Mouse (Mus musculus): ENCODE results near the gene Tstd1.

Tstd1 gene

DNA sequence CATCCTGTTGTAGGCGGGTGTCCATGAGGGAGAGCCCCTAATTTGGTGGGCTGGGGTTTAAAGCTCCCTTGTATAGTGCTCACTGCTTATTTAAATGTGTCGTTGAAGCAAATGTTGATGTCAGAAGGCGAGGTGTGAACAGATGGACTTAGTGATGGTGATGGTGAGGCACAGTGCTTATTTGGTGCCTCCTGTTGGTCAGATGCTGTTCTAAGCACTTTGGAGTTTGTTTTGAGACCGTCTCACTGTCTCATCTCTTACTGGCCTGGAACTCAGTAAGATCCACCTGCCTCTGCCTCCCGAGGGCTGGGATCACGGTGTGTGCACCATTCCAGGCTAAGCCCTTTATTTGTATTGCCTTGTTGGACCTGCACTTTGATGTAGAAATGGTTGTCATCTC lies 36.3 kb downstream of the Tstd1 start:
- DNase-seq (ENCODE audit: low spot score) = no peak

DNA sequence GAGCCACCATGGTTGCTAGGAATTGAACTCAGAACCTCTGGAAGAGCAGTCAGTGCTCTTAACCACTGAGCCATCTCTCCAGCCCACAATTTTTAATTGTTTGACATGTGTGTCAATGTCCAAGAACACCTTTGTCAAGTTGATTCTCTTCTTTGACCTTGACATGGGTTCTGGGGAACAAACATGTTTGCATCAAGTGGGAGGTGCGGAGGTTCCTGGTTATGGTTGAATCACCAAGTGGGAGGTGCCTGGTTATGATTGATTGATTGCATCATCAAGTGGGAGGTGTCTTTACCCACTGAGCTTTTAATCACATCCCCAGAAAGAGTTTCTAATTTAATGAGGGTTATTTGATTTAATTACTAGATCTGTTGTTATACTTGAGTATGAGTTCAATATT lies 38.9 kb downstream of the Tstd1 start:
- DNase-seq (ENCODE audit: low spot score) = no peak

DNA sequence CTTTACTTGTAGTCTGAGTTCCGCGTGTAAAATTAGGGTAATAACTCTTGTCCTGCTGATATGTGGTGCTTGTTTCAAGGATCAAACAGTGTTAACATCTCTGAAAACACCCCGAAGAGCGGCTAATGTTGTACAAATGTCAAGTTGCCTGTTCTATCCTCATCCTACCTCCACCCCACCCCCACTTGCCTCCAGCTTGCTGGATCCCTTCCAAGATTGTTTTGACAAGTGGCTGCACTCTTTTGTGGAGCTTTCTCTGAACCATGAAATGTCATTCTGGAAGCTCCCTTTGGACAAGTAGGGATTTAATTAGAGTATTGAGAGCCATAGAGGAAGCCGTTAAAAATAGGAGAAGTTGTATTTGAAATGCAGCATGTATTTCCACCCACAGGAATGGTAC lies 41.1 kb downstream of the Tstd1 start:
- no peak for DNase-seq (ENCODE audit: low spot score)

DNA sequence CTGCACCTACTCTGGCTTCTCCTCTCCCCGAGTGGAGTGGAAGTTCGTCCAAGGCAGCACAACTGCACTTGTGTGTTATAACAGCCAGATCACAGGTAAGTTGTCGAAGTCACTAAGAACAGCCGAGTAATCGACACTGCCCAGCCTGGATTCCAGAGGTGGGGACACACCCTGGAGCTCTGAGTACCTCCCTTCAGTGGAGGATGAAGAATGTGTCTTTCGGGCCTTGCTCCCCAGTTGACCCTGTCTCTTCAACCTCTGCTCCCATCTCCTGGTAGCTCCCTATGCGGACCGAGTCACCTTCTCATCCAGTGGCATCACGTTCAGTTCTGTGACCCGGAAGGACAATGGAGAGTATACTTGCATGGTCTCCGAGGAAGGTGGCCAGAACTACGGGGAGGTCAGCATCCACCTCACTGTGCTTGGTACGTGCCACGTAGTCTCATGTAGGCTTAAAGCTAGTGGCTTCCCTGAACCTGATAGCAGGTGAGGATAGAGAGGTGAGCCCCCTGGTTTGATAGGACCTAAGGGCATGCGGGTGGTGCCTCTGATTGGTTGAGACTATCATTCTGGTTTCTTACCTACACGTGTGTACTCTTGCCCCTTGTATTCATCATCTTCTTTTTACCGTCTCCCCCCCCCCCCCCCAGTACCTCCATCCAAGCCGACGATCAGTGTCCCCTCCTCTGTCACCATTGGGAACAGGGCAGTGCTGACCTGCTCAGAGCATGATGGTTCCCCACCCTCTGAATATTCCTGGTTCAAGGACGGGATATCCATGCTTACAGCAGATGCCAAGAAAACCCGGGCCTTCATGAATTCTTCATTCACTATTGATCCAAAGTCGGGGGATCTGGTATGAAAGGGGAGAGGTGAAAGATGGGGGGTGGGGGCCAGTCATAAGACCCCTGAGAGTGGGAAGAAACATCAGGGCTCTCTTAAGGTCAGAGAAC lies 42.2 kb downstream of the Tstd1 start:
- DNase-seq (ENCODE audit: low spot score) = no peak

DNA sequence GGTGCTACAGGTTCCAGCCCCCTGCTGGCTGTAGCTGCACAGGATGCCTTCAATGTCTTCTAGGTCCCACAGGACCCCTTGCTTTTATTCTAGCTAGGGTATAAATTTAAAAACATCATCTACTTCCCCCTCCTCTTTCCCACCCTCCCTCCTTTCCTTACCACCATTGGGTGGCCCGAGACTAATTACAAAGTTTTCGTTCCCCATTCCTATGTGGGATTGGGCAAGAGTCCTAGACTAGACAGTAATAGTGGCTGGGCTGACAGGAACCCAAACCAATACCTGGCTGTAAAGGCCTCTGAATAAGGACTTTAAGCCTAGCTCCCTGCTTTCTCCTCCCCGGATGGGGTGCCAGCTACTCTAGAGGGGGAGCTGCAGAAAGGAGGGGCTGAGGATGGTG lies 44.5 kb downstream of the Tstd1 start:
- no peak for DNase-seq (ENCODE audit: low spot score)

DNA sequence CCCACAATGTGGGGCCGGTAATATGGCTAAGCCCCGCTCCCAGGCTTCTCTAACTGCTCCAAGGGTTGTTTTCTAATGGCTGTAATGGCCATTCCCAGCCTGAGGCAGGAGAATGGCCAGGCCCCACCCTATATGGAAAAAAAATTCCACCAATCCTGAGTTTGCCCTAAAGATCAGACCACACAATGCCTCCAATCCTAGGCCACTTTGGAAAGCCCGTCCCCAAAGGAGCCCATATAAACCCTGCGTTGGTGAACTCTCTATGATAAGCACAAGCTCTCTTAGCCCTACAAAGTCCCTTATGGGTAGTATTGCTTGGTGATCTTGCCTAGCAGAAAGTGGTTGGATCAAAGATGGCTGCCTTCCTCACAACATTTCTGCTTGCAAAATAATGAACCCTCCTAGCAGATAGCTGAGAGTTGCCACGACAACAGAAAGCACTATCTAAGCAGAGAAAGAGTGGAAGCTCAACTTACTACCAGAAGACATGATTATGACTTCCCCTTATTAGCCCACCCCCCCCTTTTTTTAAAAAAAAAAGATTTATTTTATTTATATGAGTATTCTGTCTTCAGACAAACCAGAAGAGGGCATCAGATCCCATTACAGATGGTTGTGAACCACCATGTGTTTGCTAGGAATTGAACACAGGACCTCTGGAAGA lies 47.2 kb downstream of the Tstd1 start:
- no peak for DNase-seq (ENCODE audit: low spot score)

DNA sequence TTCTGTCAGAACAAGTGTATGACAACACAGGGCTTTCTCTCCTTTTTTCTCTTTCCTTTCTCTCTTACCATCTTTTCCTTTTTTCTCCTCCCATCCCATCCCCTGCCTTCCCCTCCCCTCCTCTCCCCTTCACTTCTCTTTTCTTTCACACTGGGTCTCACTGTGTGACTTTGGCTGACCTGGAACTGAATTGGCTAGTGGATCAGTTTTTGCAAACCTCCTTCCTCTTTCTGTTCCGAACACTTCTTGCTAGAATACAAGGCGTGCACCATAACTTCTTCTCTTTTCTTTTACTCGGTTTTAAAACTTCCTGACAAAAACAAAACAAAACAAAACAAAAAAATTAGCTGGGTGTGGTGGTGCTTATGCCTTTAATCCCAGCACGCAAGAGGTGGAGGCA lies 47.9 kb downstream of the Tstd1 start:
- no peak for DNase-seq (ENCODE audit: low spot score)

DNA sequence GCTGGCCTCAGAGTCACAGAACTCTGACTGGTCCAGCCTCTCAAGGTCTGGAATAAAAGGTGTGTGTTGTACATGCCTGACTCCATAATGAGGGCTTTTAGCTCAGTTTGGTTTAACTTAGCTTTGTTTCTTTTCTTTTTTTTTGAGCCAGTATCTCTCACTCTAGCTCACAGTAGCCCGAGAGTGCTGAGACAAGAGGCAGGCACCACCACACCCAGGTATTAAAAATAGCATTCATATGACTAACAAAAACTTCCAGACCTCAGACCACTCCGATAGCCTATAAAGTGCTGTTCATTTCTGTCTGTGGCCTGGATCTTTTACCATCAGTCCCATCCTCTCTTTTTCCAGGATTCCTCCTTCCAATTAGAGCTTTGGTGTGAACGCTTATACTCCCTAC lies 51.0 kb downstream of the Tstd1 start:
- DNase-seq (ENCODE audit: low spot score) = no peak

Data from testis, postnatal 10 days (tissue).